Mouse (Mus musculus): ENCODE measurements around the gene Zfand5.

DNA sequence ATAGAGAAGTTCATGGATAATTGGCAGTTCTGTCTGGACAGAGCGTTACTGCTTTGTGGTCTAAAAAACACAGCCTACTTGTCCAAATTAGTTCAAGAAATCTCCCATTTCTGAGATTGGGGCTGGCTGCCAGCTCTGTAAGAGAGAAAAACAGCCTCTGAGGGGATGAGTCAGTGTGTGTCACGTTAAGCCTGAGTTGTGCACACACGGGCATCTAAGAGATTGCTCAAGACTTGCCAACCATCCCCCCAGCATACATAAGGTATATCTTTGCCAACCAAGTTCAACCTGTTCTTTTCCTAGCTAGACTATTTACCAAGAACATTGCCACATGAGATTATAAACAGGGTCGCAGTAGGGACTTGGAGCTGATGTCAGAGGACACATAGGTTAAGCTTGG lies 44.9 kb upstream of the Zfand5 start:
- TF ChIP-seq POLR2A (IDR thresholded peaks at IDR 0.05; ENCODE audit: insufficient read depth, low read length), result no peak
- no peak for TF ChIP-seq CTCF (IDR thresholded peaks at IDR 0.05; ENCODE audit: low read depth, low read length)
